Mouse (Mus musculus): ENCODE results near the gene Zmpste24. TPM values are rescaled to one million over a fixed set of nuclear protein-coding genes. Genes with fewer than 3 reads are reported as not detected.

The Zmpste24 gene
- polyA plus RNA-seq, 1 experiment: 27.2 TPM

- no peak for DNase-seq (ENCODE audit: low read depth)
These were observed 66.6 kb downstream of the Zmpste24 start for GRCm38 (mm10) chr4:121031440-121031839.

GRCm38 (mm10) chr4:121029632-121030031 lies 68.4 kb downstream of the Zmpste24 start:
- DNase-seq (ENCODE audit: low read depth): no peak

GRCm38 (mm10) chr4:121028659-121029392 lies 69.2 kb downstream of the Zmpste24 start:
- no peak for DNase-seq (ENCODE audit: low read depth)

- no peak for DNase-seq (ENCODE audit: low read depth)
These were observed 69.9 kb downstream of the Zmpste24 start for GRCm38 (mm10) chr4:121028146-121028545.

GRCm38 (mm10) chr4:121025681-121026080 lies 72.4 kb downstream of the Zmpste24 start:
- no peak for DNase-seq (ENCODE audit: low read depth)

GRCm38 (mm10) chr4:121023941-121024340 lies 74.1 kb downstream of the Zmpste24 start:
- peak; percentile 66 for DNase-seq (ENCODE audit: low read depth)

GRCm38 (mm10) chr4:121023464-121023863 lies 74.6 kb downstream of the Zmpste24 start:
- DNase-seq (ENCODE audit: low read depth): no peak

- DNase-seq (ENCODE audit: low read depth): no peak
These were observed 76.1 kb downstream of the Zmpste24 start for GRCm38 (mm10) chr4:121021911-121022310.

GRCm38 (mm10) chr4:121020040-121020790 lies 77.8 kb downstream of the Zmpste24 start:
- DNase-seq (ENCODE audit: low read depth): no peak

GRCm38 (mm10) chr4:121018250-121018649 lies 79.8 kb downstream of the Zmpste24 start:
- DNase-seq (ENCODE audit: low read depth): no peak

- DNase-seq (ENCODE audit: low read depth): peak; percentile 65
These were observed 80.9 kb downstream of the Zmpste24 start, which contains the start of gene Smap2 for GRCm38 (mm10) chr4:121016928-121017657. TSS of gene Smap2 (minus strand) at chr4:121017247.

- DNase-seq (ENCODE audit: low read depth): no peak
These were observed 81.8 kb downstream of the Zmpste24 start for GRCm38 (mm10) chr4:121016021-121016898.

GRCm38 (mm10) chr4:121015268-121015659 lies 82.8 kb downstream of the Zmpste24 start:
- no peak for DNase-seq (ENCODE audit: low read depth)

GRCm38 (mm10) chr4:121014594-121015267 lies 83.3 kb downstream of the Zmpste24 start:
- no peak for DNase-seq (ENCODE audit: low read depth)

- no peak for DNase-seq (ENCODE audit: low read depth)
These were observed 87.1 kb downstream of the Zmpste24 start for GRCm38 (mm10) chr4:121010770-121011549.

Other genes starting within 250 kb of the Zmpste24 start
- 0.11 and 0.19 TPM in 2 replicates for gene Rims3, start 243.4 kb downstream of the Zmpste24 start, polyA plus RNA-seq (2012; rRNA removed)
- gene Exo5, start 173.2 kb downstream of the Zmpste24 start, polyA plus RNA-seq (2012; rRNA removed): 7.0 and 7.3 TPM in 2 replicates
- 1.6 TPM in 2 replicates for gene Zfp69, start 146.5 kb downstream of the Zmpste24 start, polyA plus RNA-seq (2012; rRNA removed)
- 11.2 and 16.7 TPM in 2 replicates for gene Smap2, start 81.0 kb downstream of the Zmpste24 start, polyA plus RNA-seq (2012; rRNA removed)
- gene Col9a2, start 58.9 kb downstream of the Zmpste24 start, polyA plus RNA-seq (2012; rRNA removed): 0.08 and 0.27 TPM in 2 replicates
- gene Tmco2, start 11.0 kb upstream of the Zmpste24 start, polyA plus RNA-seq (2012; rRNA removed): 0.51 and 1.3 TPM in 2 replicates
- 4.6 and 5.5 TPM in 2 replicates for gene Rlf, start 116.8 kb upstream of the Zmpste24 start, polyA plus RNA-seq (2012; rRNA removed)
- gene Gm12888, start 226.7 kb upstream of the Zmpste24 start, polyA plus RNA-seq (2012; rRNA removed): not detected in 2 replicates

All from gonadal fat pad, adult 2 months (tissue).